Mouse (Mus musculus): Measurements from ENCODE around the gene Zbtb20. TPM values are rescaled to one million over a fixed set of nuclear protein-coding genes. Genes with fewer than 3 reads are reported as not detected.

The Zbtb20 gene
- 10 to 100 TPM; 30.8 to 30.9 TPM for total RNA-seq (2023)

DNA sequence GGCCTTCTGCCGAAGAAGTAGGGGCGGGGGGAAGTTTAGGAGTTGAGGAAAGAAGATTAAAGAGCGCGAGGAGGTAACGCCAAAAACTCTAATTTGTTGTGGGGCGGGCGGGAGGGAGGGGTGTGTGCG, at the start of gene Zbtb20:
Gene Zbtb20, plus strand, starts transcription at position 30 of the 129 bp plus-strand sequence.

DNA sequence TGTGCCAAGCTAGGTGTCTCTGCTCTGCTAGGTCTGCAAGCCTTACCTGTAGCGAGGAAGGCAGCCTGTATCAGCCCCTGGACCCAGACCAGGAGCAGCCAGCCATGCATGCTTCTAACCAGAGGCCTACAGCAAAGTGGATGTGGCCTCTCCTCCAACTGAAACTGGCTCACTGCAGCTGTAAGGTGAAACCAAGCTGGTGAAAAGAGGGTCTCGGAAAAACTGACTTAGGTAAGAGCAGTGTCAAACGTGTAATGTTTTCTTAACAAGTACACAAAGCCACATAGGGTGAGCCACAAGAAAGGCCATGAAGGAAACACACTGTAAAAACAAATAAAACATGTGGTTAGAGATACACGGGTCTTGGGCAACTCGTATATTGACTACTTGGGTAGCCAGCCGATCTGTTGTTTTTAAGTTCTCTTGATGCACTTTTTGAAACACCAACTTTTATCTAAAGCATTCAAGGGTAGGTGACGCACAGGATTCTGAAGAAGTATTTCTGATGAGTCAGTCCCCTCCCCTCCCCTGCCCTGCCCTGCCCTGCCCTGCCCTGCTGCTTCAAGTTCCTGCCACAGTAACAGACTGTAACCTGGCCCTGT, 788.4 kb downstream of the Zbtb20 start, which contains the start of gene Tigit:
Gene Tigit, minus strand, starts transcription at position 169 of the 602 bp plus-strand sequence.

